Mouse (Mus musculus): ENCODE data around the gene Wipi1.
A peak's percentile ranks its signal among the peaks of the same experiment; 100 is the strongest.

GRCm38 (mm10) chr11:109554443-109554842 lies 57.3 kb downstream of the Wipi1 start:
- TF ChIP-seq EP300 (IDR thresholded peaks at IDR 0.05; ENCODE audit: low read length) (no peak), MAX (IDR thresholded peaks at IDR 0.05; ENCODE audit: low read length) (no peak), KAT2A (IDR thresholded peaks at IDR 0.05; ENCODE audit: insufficient replicate concordance, low read length) (no peak), CHD2 (IDR thresholded peaks at IDR 0.05; ENCODE audit: low read length) (no peak), CTCF (conservative IDR thresholded peaks at IDR 0.05 in 1 of 2, IDR thresholded peaks at IDR 0.05 in 1 of 2; ENCODE audit: low read depth in 2 of 2, low read length in 2 of 2) (peak in 1 of 2 experiments; percentile 21; a peak in 1 of 4 replicates), POLR2AphosphoS2 (IDR thresholded peaks at IDR 0.05; ENCODE audit: low read depth, low read length) (no peak)
